Mouse (Mus musculus) B cell, adult 2 months (primary cell): ENCODE measurements around the gene Cend1.

Experiments used
- DNase-seq, 2 experiments: peaks; one replicate each; pipeline ENCODE4 v3.0.0; 2022

Cend1 gene

GRCm38 (mm10) chr7:141429310-141429709 lies at the start of gene Cend1:
Gene Cend1, minus strand, starts transcription at chr7:141429491.
- no peak for DNase-seq

- no peak for DNase-seq
Measured at GRCm38 (mm10) chr7:141478270-141478748, 49.0 kb upstream of the Cend1 start.

- no peak for DNase-seq
Measured at GRCm38 (mm10) chr7:141477578-141478269, 48.4 kb upstream of the Cend1 start.

- no peak for DNase-seq
Measured at GRCm38 (mm10) chr7:141476981-141477370, 47.7 kb upstream of the Cend1 start.

GRCm38 (mm10) chr7:141476226-141476980 lies 47.1 kb upstream of the Cend1 start:
- DNase-seq = peak in 1 of 2 experiments; percentile 37

- no peak for DNase-seq
Measured at GRCm38 (mm10) chr7:141475805-141476158, 46.5 kb upstream of the Cend1 start.

DNA sequence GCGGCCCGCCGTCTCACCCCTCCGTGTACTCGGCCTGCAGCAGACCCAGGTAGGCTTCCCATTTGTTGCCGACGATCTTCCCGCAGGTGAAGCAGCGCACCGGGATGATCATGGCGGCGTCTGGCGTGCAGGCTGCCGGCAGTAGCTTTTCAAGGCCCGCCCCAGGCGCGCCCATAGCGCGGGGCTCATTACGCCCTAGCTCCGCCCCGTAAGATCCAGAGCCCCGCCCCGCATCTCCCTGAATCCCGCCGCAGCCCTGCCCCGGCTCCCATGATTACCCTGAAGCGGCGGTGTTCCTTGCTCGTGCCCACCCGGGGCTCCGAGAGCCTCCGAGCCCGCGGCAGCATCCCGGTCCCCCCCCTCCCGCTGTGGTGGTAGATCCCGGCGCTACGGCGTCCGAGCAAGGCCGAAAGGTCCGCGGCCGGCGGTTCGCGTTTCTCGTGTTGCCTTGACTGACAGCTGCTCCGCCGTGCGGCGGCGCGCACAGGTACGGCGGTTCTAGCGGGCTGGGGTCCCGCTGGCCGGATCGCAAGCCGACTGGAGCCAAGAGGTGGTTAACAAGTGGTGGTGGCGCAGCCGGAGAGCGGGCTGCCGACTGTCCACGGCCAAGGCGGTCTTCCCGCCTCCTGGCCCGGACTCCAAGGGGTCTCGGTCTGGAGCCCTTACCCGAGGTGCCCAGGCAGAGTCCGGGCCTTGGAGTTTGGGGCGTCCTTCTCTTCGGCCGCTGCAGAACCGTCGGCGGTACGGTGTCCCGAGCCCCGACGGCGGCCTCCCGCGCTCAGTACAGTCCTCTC lies 45.9 kb upstream of the Cend1 start, which contains the start of the genes Polr2l and Tspan4:
Gene Polr2l (minus strand): TSS at position 122 of the 794 bp plus-strand sequence.
Gene Tspan4 (plus strand): TSS at position 230 of the 794 bp plus-strand sequence.
- peak; percentile 86 to 90 for DNase-seq

GRCm38 (mm10) chr7:141474160-141474559 lies 44.9 kb upstream of the Cend1 start:
- no peak for DNase-seq

- DNase-seq = no peak
Measured at GRCm38 (mm10) chr7:141472763-141473162, 43.5 kb upstream of the Cend1 start.

DNA sequence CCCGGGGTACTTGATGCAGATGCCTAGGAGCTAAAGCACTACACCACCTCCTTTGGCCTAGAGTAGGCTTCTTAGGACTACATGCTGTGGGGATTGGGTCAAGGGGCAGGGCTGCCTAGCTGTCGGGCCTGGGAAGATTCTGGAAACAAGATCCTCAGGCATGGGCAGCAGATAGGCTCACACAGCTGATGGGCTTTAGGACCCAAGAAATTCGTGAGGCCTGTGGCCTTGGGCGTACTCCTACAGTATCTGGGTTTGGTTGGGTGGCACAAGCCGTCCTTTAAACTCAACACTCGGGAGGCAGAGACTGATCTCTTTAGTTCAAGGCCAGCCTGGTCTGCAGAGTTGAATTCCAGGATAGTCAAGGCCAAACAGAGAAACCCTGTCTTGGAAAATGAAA lies 42.9 kb upstream of the Cend1 start:
- DNase-seq = no peak

DNA sequence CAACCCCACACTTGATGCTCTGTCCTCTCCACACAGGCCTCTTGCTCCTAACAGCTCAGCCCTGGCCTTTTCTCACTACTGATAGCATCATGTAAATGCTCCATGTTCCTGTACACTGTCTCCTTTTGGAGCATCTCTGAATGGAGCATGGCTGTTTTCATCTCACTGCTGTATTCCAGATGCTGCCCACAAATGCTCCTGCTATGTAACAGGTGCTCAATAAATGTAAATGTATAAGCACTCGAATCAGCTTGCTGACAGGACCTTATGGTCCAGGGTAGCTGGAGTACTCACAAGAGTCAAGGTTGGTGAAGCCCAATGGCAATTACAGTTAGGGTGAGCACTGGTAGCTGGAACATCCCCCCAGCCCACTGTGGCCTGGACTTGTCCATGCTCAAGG lies 41.9 kb upstream of the Cend1 start:
- no peak for DNase-seq

DNA sequence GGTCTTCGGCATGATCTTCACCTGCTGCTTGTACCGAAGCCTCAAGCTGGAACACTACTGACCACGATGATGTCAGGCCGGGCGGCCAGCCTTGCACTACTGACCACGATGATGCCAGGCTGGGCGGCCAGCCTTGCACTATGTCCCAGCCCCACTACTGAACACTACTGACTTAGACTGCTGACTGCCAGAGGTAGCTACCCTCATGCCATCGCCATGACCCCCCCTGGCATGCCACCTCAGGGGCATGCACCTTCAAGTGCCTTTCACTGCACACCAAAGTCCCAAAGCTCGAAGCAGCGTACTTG lies 41.3 kb upstream of the Cend1 start:
- DNase-seq = no peak

DNA sequence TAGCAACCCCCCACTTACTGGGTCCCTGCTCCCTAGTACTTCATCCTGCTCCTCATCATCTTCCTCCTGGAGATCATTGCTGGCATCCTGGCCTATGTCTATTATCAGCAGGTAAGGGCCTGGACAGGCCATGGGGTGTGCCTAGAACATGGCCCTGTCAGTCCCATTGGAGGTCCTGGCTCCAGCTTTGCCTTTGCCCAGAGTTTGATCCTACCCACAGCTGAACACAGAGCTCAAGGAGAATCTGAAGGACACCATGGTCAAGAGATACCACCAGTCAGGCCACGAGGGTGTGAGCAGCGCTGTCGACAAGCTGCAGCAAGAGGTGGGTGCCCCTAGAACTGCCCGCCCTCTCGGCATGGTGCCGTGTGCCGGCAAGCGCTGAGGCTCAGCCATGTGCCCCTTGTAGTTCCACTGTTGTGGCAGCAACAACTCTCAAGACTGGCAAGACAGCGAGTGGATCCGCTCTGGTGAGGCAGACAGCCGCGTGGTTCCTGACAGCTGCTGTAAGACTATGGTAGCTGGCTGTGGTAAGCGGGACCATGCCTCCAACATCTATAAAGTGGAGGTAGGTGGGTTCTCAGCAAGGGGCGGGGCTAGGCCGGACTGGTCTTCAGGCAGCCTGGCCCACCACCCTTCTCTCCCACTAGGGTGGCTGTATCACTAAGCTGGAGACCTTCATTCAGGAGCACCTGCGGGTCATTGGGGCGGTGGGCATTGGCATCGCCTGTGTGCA lies 40.8 kb upstream of the Cend1 start:
- DNase-seq = no peak

DNA sequence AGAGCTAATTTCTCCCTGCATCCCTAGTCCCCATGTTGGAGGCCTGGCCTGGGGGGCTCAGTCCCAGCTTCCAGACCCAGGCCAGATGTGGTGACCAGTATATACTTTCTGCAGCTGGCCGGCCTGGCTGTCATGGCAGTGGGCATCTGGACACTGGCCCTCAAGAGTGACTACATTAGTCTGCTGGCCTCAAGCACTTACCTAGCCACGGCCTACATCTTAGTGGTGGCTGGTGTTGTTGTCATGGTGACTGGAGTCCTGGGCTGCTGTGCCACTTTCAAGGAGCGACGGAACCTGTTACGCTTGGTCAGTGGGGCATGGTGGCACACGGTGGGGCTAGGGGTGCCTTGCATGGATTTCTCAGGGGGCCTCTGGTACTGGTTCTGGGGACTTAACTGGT lies 40.1 kb upstream of the Cend1 start:
- no peak for DNase-seq

GRCm38 (mm10) chr7:141468522-141469211 lies 39.4 kb upstream of the Cend1 start:
- DNase-seq = peak; percentile 63 to 72

DNA sequence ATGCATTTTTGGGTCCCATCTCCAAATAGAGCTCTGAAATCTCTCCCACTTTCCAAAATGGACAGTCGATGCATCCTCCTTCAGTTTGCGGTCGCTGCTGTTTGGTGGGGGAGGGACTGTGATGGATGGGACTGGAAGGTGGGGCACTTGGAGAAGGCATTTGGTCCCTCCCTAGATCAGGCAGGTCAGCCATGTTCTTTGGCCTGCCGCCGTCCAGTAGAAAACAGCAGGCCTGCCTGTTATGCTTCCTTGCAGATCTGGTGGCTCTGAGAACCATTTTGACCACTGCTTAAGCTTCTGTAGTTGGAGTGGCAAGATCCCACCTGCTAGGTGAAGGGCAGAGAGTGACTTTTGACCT lies 38.9 kb upstream of the Cend1 start:
- DNase-seq = no peak

- DNase-seq = peak; percentile 83 to 84
Measured at GRCm38 (mm10) chr7:141467230-141468030, 38.1 kb upstream of the Cend1 start, which contains the start of gene Cd151. Gene Cd151, plus strand, starts transcription at chr7:141467392.

GRCm38 (mm10) chr7:141466607-141467148 lies 37.4 kb upstream of the Cend1 start:
- no peak for DNase-seq

DNA sequence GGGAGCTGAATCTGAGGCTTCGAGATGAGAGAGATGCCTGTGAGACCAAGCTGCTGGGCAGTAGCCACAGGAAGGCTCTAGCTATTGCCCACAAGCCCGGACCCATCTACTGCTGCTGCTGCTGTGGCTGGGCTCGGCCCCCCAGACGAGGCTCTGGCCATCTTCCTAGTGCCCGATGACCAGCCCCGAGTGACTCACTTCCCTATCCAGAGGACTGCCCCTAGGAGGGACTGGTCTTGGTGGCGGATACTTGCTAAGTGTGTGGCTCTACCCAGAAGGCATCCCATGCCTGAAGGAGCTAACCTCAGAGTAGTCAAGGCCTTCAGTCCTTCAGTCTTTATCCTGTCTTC lies 36.7 kb upstream of the Cend1 start:
- DNase-seq = no peak

DNA sequence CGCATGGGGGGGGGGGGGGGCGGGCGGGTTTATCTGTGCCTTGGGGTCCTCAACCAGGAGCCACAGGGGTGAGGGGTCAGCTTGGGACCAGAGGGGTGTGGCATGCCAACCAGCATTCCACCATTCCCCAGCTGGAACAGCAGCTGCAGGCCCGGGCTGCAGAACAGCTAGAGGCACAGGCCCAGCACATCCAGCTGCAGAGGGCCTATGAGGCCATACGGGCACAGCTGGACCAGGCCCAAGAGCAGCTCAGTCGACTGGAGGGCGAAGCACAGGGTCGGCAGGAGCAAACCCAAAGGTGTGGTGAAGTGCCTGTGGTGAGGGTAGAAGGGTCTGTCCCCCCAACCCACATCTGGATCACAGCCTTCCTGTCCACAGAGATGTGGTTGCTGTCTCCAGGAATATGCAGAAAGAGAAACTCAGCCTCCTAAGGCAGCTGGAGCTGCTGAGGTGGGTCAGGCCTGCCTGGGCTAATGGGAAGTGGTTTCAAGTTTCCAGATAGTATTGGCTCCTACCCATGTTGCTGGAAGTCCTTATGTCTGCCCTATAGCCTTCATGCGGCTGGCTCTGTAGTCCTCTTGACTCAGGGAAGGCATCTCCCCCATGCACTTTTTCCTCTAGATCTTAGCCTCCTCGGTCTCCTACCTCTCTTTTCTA lies 36.2 kb upstream of the Cend1 start:
- DNase-seq = no peak
